Mouse (Mus musculus) ovary, postnatal 14 days (tissue): ENCODE measurements around the gene Cdh15.

Source experiments
- DNase-seq: peaks from one replicate; pipeline ENCODE4 v3.0.0; 2022; ENCODE audit warnings: low spot score

Gene Cdh15

GRCm38 (mm10) chr8:122893451-122893850 lies 45.7 kb downstream of the Cdh15 start:
- no peak for DNase-seq

- no peak for DNase-seq
Measured at GRCm38 (mm10) chr8:122896317-122896716, 48.6 kb downstream of the Cdh15 start.

DNA sequence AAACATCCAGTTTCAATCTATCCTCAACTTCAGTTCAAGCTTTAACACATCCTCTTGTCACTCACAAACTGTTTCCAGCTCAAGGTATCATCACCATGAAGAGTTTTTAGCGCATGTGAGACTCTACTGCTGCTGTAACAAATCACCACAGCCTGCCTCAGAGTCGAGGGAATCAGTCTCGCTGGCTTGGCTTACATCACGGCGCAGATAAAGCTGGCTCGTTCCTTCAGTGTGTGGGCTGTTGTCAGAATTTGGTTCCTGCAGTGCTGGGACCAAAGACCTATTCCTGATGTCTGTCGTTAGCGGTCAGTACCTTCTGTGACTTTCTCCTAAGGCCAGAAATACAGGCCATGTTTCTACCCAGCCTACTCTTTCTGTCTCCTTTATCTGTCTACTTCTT lies 49.4 kb downstream of the Cdh15 start:
- no peak for DNase-seq

GRCm38 (mm10) chr8:122898018-122898417 lies 50.3 kb downstream of the Cdh15 start:
- DNase-seq: no peak

DNA sequence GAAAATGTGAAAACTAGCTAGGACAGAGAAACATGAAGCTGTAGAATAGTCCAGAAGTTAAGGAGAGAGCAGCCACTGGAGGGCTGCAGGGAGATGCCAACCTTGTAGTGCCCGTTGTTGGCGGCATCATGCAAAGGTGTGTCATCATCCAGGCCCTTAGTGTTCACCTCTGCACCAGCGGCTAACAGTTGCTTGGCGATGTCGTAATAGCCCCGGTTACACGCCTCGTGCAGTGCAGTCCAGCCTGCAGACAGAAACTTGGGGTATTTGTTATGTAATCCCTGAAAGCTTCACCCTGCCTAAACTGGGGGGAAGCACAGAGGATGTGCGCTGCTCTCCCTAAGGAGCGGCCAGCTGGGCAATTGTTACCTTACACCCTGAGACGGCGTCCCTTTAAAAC lies 50.7 kb downstream of the Cdh15 start:
- no peak for DNase-seq

GRCm38 (mm10) chr8:122899085-122899484 lies 51.3 kb downstream of the Cdh15 start:
- no peak for DNase-seq

- no peak for DNase-seq
Measured at GRCm38 (mm10) chr8:122901476-122901875, 53.7 kb downstream of the Cdh15 start.

DNA sequence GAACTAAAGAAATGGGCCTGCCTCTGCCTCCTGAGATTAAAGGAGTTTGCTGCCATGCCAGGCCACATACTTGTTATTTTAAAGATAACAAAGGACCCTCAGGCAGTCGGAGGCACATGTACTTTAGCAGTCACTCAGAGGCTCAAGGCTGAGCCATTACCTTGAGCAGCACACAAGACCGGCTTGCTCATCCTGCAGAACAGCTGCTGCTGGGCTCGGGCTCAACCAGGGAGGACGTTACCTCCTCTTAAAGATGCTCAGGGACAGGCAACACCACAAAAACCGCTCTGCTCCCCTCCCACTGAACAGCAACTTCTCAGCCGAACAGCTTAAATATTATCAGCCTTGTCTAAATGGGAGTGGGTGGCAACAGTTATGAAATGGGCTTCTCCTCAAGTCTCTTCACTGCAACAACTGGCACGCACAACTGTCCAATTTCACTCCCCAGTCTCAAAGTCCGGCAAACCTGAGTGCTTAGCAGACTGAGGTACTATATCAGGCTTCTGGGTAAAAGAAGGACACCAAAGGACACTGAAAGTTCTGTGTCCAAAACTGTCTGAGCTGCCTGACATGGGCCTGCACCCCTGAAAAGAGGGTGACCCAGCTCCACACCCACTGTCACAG lies 54.2 kb downstream of the Cdh15 start:
- DNase-seq: no peak

DNA sequence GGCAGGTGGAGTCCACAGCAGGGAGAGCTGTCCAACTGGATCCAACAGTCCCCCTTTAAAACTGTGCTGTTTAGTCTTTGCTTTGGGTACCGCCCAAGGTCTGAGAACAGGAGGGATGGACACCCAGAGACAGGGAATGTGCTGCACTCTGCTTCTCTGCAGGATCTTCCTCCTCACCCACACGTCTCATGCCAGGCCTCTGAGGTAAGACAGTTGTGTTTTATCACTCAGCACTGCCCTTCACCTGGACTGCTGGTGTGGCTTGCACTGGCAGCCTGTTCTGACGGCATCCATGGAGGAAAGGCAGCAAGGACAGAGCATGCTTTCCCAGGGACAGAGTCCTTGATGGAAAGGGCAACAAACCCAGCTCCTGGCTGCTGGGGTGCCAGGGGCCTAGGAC lies 54.8 kb downstream of the Cdh15 start:
- no peak for DNase-seq

GRCm38 (mm10) chr8:122903002-122903401 lies 55.2 kb downstream of the Cdh15 start:
- no peak for DNase-seq

DNA sequence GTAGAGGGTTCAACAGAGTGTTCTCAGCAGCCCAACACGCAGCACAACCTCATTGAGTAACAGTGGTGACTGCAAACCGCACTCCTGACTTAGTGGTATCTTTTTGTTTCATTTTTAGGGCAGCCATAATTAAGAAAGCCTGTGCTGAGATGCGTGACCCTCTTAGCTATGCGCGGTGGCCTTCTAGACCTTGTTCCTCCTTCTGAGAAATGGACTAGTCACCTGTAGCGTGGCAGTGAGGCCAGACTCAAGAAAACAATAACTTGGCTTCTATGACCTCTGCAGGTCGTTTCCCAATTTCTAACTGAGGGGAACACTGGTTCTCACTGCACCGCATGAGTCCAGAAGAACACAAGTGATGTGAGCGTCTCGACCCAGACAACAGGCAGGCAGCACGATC lies 56.7 kb downstream of the Cdh15 start:
- DNase-seq: no peak

DNA sequence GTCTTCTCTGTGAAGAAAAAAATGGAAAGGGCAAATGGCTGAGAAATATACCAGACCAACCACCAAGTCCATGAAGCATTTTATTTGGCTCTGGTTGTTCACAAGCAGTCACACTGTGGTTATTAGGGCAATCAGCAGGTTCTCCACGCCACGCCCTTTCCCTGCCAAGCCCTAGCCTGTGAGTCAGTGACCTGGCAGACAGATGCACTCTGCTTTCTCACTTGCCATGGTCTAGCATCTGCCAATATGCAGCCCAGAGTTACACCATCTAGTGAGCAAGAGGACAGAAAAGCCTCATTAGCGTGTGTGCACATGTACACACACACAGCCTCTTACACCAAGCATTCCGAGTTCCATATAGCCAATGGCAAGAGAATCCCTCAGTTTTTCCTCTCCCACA lies 57.6 kb downstream of the Cdh15 start:
- no peak for DNase-seq

GRCm38 (mm10) chr8:122906463-122907021 lies 58.8 kb downstream of the Cdh15 start:
- peak; percentile 79 for DNase-seq

- DNase-seq: no peak
Measured at GRCm38 (mm10) chr8:122912150-122912549, 64.4 kb downstream of the Cdh15 start.

- DNase-seq: no peak
Measured at GRCm38 (mm10) chr8:122912871-122913270, 65.1 kb downstream of the Cdh15 start.

DNA sequence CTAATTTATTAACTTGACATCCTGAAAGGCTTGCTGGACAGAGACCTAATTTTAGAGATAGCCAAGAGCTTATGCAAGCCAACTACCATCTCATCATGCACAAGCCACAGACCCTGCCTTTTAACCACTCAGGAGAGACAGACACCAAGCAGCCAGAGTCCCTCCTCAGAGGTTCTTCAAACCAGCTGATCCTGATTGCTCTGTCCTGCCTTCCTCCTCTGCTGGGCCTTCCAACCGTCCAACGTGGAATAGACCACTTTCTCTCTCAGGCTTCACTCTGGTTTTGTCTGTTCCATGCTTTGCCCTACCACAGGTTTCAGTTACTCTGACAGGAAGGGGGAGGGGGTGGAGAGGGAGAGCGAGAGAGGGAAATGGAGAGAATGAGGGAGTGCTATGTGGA lies 69.0 kb downstream of the Cdh15 start:
- DNase-seq: no peak
